Mouse (Mus musculus): Measurements from ENCODE around the gene Ehd3. TPM values are rescaled to one million over a fixed set of nuclear protein-coding genes. Genes with fewer than 3 reads are reported as not detected.

The Ehd3 gene
- polyA plus RNA-seq (2016; fragmentation: Nextera tagmentation; extraction: Ambion mirVana), result 9.1 and 11.6 TPM in 2 replicates

- Histone ChIP-seq H3K27ac (peak within 1 kb of the TSS; percentile 82), H3K4me1 (peaks cover 12% of the 10 kb centered on the region), H3K4me3 (peak within 1 kb of the TSS; percentile 61), H3K9me3 (replicated peaks) (no peaks in the 10 kb centered on the region), H3K4me2 (replicated peaks) (peak within 1 kb of the TSS; percentile 75), H3K36me3 (no peaks in the 10 kb centered on the region), H3K9ac (peak within 1 kb of the TSS; percentile 79), H3K27me3 (no peaks in the 10 kb centered on the region)
- ATAC-seq (ENCODE audit: low FRiP score), result no peak
- WGBS, result 90% methylated on average over 5 of the region's 5 CpGs
These were observed at the start of gene Ehd3 for GRCm38 (mm10) chr17:73803521-73804184. TSS of gene Ehd3 (plus strand) at chr17:73804134.

GRCm38 (mm10) chr17:73770964-73771363 is 33.0 kb upstream of the Ehd3 start:
- H3K36me3 ChIP-seq, result no peaks in the 10 kb centered on the region
- H3K9ac ChIP-seq, result no peak overlapping the region
- H3K4me2 ChIP-seq (replicated peaks), result 0 out of 2 replicates have a peak overlapping the region, but pooled peaks have one; percentile 13
- H3K9me3 ChIP-seq (replicated peaks), result no peaks in the 10 kb centered on the region
- peaks cover 4% of the 10 kb centered on the region; the same call in 1 of the 2 replicates for H3K4me1 ChIP-seq
- no peaks in the 10 kb centered on the region for H3K27me3 ChIP-seq
- peak; percentile 89 for ATAC-seq (ENCODE audit: low FRiP score)
- H3K27ac ChIP-seq, result peak overlapping the region; percentile 9; the same call in 1 of the 2 replicates
- no peak overlapping the region for H3K4me3 ChIP-seq
- WGBS, result 17% methylated on average over 8 of the region's 8 CpGs

- ATAC-seq (ENCODE audit: low FRiP score), result no peak
- peaks cover 7% of the 10 kb centered on the region for H3K4me1 ChIP-seq
- no peaks in the 10 kb centered on the region for H3K27me3 ChIP-seq
- no peaks in the 10 kb centered on the region for H3K9me3 ChIP-seq (replicated peaks)
- H3K9ac ChIP-seq, result no peak overlapping the region
- no peak overlapping the region for H3K27ac ChIP-seq
- H3K4me2 ChIP-seq (replicated peaks), result no peak overlapping the region
- H3K36me3 ChIP-seq, result no peaks in the 10 kb centered on the region
- WGBS, result 84% methylated on average over 8 of the region's 8 CpGs
- no peak overlapping the region for H3K4me3 ChIP-seq
These were observed 17.2 kb upstream of the Ehd3 start for GRCm38 (mm10) chr17:73786642-73787311.

- WGBS, result 25% methylated on average over 12 of the region's 12 CpGs
- no peak overlapping the region for H3K9ac ChIP-seq
These were observed 13.5 kb upstream of the Ehd3 start for GRCm38 (mm10) chr17:73790284-73791020.

GRCm38 (mm10) chr17:73796789-73797188 is 7.1 kb upstream of the Ehd3 start:
- Histone ChIP-seq H3K4me1 (no peaks in the 10 kb centered on the region), H3K27ac (no peak overlapping the region), H3K27me3 (no peaks in the 10 kb centered on the region), H3K36me3 (no peaks in the 10 kb centered on the region), H3K4me2 (replicated peaks) (no peak overlapping the region), H3K9ac (no peak overlapping the region), H3K9me3 (replicated peaks) (no peaks in the 10 kb centered on the region), H3K4me3 (no peak overlapping the region)
- WGBS, result 88% methylated on average over 6 of the region's 6 CpGs
- ATAC-seq (ENCODE audit: low FRiP score), result no peak

More at GRCm38 (mm10) chr17:73790284-73791020, 13.5 kb upstream of the Ehd3 start:
- Histone ChIP-seq H3K4me2 (replicated peaks) (no peak overlapping the region), H3K36me3 (no peaks in the 10 kb centered on the region), H3K4me3 (no peak overlapping the region), H3K9me3 (replicated peaks) (no peaks in the 10 kb centered on the region), H3K4me1 (peaks cover 7% of the 10 kb centered on the region), H3K27ac (peak overlapping the region; percentile 23; the same call in 1 of the 2 replicates), H3K27me3 (no peaks in the 10 kb centered on the region)
- ATAC-seq (ENCODE audit: low FRiP score), result no peak

GRCm38 (mm10) chr17:73797706-73798105 is 6.2 kb upstream of the Ehd3 start:
- Histone ChIP-seq H3K27ac (no peak overlapping the region), H3K4me1 (no peaks in the 10 kb centered on the region), H3K36me3 (no peaks in the 10 kb centered on the region), H3K27me3 (no peaks in the 10 kb centered on the region), H3K9ac (no peak overlapping the region), H3K9me3 (replicated peaks) (no peaks in the 10 kb centered on the region), H3K4me2 (replicated peaks) (no peak overlapping the region), H3K4me3 (no peak overlapping the region)
- WGBS, result 90% methylated on average over 4 of the region's 4 CpGs
- ATAC-seq (ENCODE audit: low FRiP score), result no peak

- ATAC-seq (ENCODE audit: low FRiP score), result peak; percentile 96
- Histone ChIP-seq H3K9me3 (replicated peaks) (no peaks in the 10 kb centered on the region), H3K27ac (peak overlapping the region; percentile 82), H3K36me3 (no peaks in the 10 kb centered on the region), H3K4me3 (peak overlapping the region; percentile 61), H3K4me2 (replicated peaks) (peak overlapping the region; percentile 75), H3K9ac (peak overlapping the region; percentile 79), H3K27me3 (no peaks in the 10 kb centered on the region), H3K4me1 (peaks cover 12% of the 10 kb centered on the region)
- WGBS, result under 1% methylated on average over 45 of the region's 45 CpGs
These were observed 798 bp downstream of the Ehd3 start for GRCm38 (mm10) chr17:73804592-73805271.

- no peaks in the 10 kb centered on the region for H3K9me3 ChIP-seq (replicated peaks)
- no peak for ATAC-seq (ENCODE audit: low FRiP score)
- no peak overlapping the region for H3K4me3 ChIP-seq
- H3K9ac ChIP-seq, result peak overlapping the region; percentile 13; the same call in 1 of the 2 replicates
- no peaks in the 10 kb centered on the region for H3K36me3 ChIP-seq
- peak overlapping the region; percentile 75 for H3K4me2 ChIP-seq (replicated peaks)
- no peak overlapping the region for H3K27ac ChIP-seq
- WGBS, result 86% methylated on average over 6 of the region's 6 CpGs
- no peaks in the 10 kb centered on the region for H3K27me3 ChIP-seq
- peaks cover 12% of the 10 kb centered on the region for H3K4me1 ChIP-seq
These were observed 2.4 kb downstream of the Ehd3 start for GRCm38 (mm10) chr17:73806331-73806730.

- H3K36me3 ChIP-seq, result no peaks in the 10 kb centered on the region
- no peak overlapping the region for H3K27ac ChIP-seq
- H3K4me1 ChIP-seq, result peaks cover 14% of the 10 kb centered on the region
- H3K9me3 ChIP-seq (replicated peaks), result no peaks in the 10 kb centered on the region
- WGBS, result 85% methylated on average over 5 of the region's 5 CpGs
- no peak for ATAC-seq (ENCODE audit: low FRiP score)
- no peak overlapping the region for H3K4me3 ChIP-seq
- H3K27me3 ChIP-seq, result no peaks in the 10 kb centered on the region
- H3K9ac ChIP-seq, result no peak overlapping the region
- H3K4me2 ChIP-seq (replicated peaks), result no peak overlapping the region
These were observed 3.3 kb downstream of the Ehd3 start for GRCm38 (mm10) chr17:73807211-73807610.

- Histone ChIP-seq H3K27me3 (no peaks in the 10 kb centered on the region), H3K4me1 (peaks cover 17% of the 10 kb centered on the region), H3K4me2 (replicated peaks) (no peak overlapping the region), H3K4me3 (no peak overlapping the region), H3K27ac (no peak overlapping the region), H3K9ac (no peak overlapping the region), H3K9me3 (replicated peaks) (no peaks in the 10 kb centered on the region), H3K36me3 (no peaks in the 10 kb centered on the region)
- ATAC-seq (ENCODE audit: low FRiP score), result no peak
- 72% methylated on average over 6 of the region's 6 CpGs for WGBS
These were observed 4.5 kb downstream of the Ehd3 start for GRCm38 (mm10) chr17:73808431-73808830.

GRCm38 (mm10) chr17:73810801-73811200 is 6.9 kb downstream of the Ehd3 start:
- WGBS, result 94% methylated on average over 1 of the region's 1 CpGs
- Histone ChIP-seq H3K9ac (no peak overlapping the region), H3K27me3 (no peaks in the 10 kb centered on the region), H3K9me3 (replicated peaks) (no peaks in the 10 kb centered on the region), H3K27ac (no peak overlapping the region), H3K36me3 (no peaks in the 10 kb centered on the region), H3K4me1 (peaks cover 11% of the 10 kb centered on the region; the same call in 1 of the 2 replicates), H3K4me3 (no peak overlapping the region), H3K4me2 (replicated peaks) (no peak overlapping the region)
- ATAC-seq (ENCODE audit: low FRiP score), result no peak

GRCm38 (mm10) chr17:73811566-73811965 is 7.6 kb downstream of the Ehd3 start:
- H3K4me2 ChIP-seq (replicated peaks), result no peak overlapping the region
- no peak overlapping the region for H3K9ac ChIP-seq
- H3K4me1 ChIP-seq, result peaks cover 5% of the 10 kb centered on the region; the same call in 1 of the 2 replicates
- H3K4me3 ChIP-seq, result no peak overlapping the region
- no peak for ATAC-seq (ENCODE audit: low FRiP score)
- no peaks in the 10 kb centered on the region for H3K36me3 ChIP-seq
- WGBS, result 64% methylated on average over 5 of the region's 5 CpGs
- no peak overlapping the region for H3K27ac ChIP-seq
- no peaks in the 10 kb centered on the region for H3K27me3 ChIP-seq
- H3K9me3 ChIP-seq (replicated peaks), result no peaks in the 10 kb centered on the region

Data from hindbrain, embryonic 12.5 days (tissue).